Mouse (Mus musculus) liver, embryonic 15.5 days (tissue): ENCODE data around the gene Fam240a. TPM values are rescaled to one million over a fixed set of nuclear protein-coding genes. Genes with fewer than 3 reads are reported as not detected.

Experiments
- ATAC-seq: fragments of 200-750 bp; cut with Nextera tagmentation; 2 replicates; pipeline ENCODE4 v1.8.0; 2017; ENCODE audit warnings: moderate number of reproducible peaks, mild to moderate bottlenecking, moderate library complexity; ENCODE audit not compliant: insufficient read depth
- H3K27ac ChIP-seq: fragments of 300-500 bp; sonication (generic); replicated peaks from 2 replicates; pipeline ENCODE4 v1.5.1; 2015; ENCODE audit warnings: mild to moderate bottlenecking, inconsistent platforms
- H3K27me3 ChIP-seq: fragments of 300-500 bp; sonication (generic); 2 replicates; pipeline ENCODE4 v1.6.1; 2015; ENCODE audit warnings: mild to moderate bottlenecking, inconsistent platforms
- H3K36me3 ChIP-seq: fragments of 300-500 bp; sonication (generic); replicated peaks from 2 replicates; pipeline ENCODE4 v1.6.1; 2015; ENCODE audit warnings: moderate library complexity, mild to moderate bottlenecking, inconsistent platforms
- H3K4me1 ChIP-seq: fragments of 300-500 bp; sonication (generic); replicated peaks from 2 replicates; pipeline ENCODE4 v1.6.1; 2015; ENCODE audit warnings: inconsistent platforms
- H3K4me2 ChIP-seq: fragments of 300-500 bp; sonication (generic); 2 replicates; pipeline ENCODE4 v1.6.1; 2015; ENCODE audit warnings: moderate library complexity, mild to moderate bottlenecking, inconsistent platforms
- H3K4me3 ChIP-seq: fragments of 300-500 bp; sonication (generic); replicated peaks from 2 replicates; pipeline ENCODE4 v1.5.1; 2015; ENCODE audit warnings: mild to moderate bottlenecking, inconsistent platforms
- H3K9ac ChIP-seq: fragments of 300-500 bp; sonication (generic); 2 replicates; pipeline ENCODE4 v1.6.1; 2015; ENCODE audit warnings: moderate library complexity, mild to moderate bottlenecking, inconsistent platforms
- H3K9me3 ChIP-seq: fragments of 300-500 bp; sonication (generic); replicated peaks from 2 replicates; pipeline ENCODE4 v1.6.1; 2016; ENCODE audit warnings: inconsistent platforms
- WGBS: fragments of 180-500 bp; shearing (Covaris S2); methylation state at CpG from one replicate; pipeline ENCODE4 v1.1.7; 2015; ENCODE audit warnings: mixed read lengths; ENCODE audit not compliant: insufficient replicate concordance; 5-methylcytosine and 5-hydroxymethylcytosine counted together
- polyA plus RNA-seq: library from polyadenylated mRNA; unstranded; fragments of >200 nt; fragmentation: Nextera tagmentation; extraction: Ambion mirVana; gene quantifications from 2 replicates; pipeline ENCODE4 v1.2.1, GENCODE M21; 2015

Gene Fam240a
- polyA plus RNA-seq, 1 experiment from 2014 or later: not detected

DNA sequence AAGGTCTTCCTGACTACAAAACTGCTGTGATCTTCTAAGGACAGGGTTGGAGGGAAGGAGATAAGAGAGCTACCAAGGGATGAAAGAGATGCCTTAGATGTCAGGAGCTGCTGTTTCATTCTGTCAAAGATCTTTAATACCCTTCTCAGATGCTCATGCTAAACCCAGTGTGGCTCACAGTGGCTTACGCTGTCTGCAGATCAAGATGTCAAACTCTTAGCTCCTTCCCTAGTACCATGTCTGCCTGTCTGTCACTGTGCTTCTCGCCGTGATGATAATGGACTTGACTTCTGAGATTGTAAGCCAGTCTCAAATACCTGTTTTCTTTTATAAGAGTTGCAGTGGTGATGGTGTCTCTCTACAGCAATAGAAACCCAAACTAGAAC is 8.0 kb downstream of the Fam240a start:
- H3K9ac ChIP-seq: no peak overlapping the region
- 86% methylated on average over 3 of the region's 3 CpGs for WGBS
- no peak for ATAC-seq

DNA sequence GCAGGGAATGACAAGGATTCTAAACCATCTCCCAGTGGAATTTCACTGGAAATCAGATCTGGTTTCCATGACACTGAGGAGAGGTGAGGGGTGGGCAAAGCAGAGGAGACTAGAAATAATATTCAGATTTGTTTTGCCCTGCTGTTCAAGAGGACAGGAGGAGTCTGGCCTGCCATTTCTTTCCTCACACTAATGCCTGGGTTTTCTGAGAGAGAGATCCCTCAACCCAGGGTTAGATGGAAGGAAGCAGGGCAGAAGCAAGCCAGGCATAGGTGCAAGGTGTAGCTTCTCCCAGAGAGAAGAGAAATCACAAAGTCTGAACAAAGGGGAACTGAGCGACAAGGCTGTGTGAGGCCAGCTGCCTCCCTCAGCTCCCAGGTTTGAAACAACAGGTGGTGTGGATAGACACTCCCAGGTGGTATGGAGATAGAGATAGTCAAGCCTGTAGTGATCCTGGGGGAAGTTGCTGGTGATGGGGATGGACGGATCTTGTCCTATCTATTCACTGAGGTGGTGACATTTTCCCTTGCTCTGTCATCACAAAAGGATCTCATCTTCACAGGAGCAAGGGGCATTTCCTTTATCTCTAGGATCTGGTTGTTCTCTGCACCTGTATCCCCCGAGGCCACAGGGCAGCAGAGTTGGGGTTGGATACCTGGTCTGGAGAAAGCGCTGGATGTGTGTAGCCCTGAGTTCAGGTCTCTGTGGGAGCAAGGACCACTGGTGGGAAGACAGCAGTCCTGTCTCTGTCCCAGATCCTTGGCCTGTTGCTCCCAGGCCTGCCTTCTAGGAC is 8.6 kb downstream of the Fam240a start:
- Histone ChIP-seq H3K4me2 (no peak overlapping the region), H3K36me3 (no peaks in the 10 kb centered on the region), H3K9me3 (no peaks in the 10 kb centered on the region), H3K9ac (no peak overlapping the region), H3K27me3 (no peaks in the 10 kb centered on the region), H3K4me3 (no peak overlapping the region), H3K4me1 (no peaks in the 10 kb centered on the region), H3K27ac (no peak overlapping the region)
- WGBS: 57% methylated on average over 4 of the region's 4 CpGs
- ATAC-seq: no peak

More for the DNA sequence above, 8.0 kb downstream of the Fam240a start:
- Histone ChIP-seq H3K27me3 (no peaks in the 10 kb centered on the region), H3K4me3 (no peak overlapping the region), H3K4me1 (no peaks in the 10 kb centered on the region), H3K27ac (no peak overlapping the region), H3K9me3 (no peaks in the 10 kb centered on the region), H3K36me3 (no peaks in the 10 kb centered on the region), H3K4me2 (no peak overlapping the region)

- Histone ChIP-seq H3K4me3 (no peak overlapping the region), H3K9ac (no peak overlapping the region), H3K9me3 (no peaks in the 10 kb centered on the region), H3K4me2 (no peak overlapping the region), H3K36me3 (no peaks in the 10 kb centered on the region), H3K27me3 (no peaks in the 10 kb centered on the region), H3K4me1 (no peaks in the 10 kb centered on the region), H3K27ac (no peak overlapping the region)
- no peak for ATAC-seq
- WGBS: 75% methylated on average over 11 of the region's 11 CpGs
These were observed 9.3 kb downstream of the Fam240a start for GRCm38 (mm10) chr9:110907201-110907837.

- Histone ChIP-seq H3K4me2 (no peak overlapping the region), H3K27me3 (no peaks in the 10 kb centered on the region), H3K4me3 (no peak overlapping the region), H3K36me3 (no peaks in the 10 kb centered on the region), H3K4me1 (no peaks in the 10 kb centered on the region), H3K9me3 (no peaks in the 10 kb centered on the region), H3K9ac (no peak overlapping the region), H3K27ac (no peak overlapping the region)
- no peak for ATAC-seq
- WGBS: 68% methylated on average over 4 of the region's 4 CpGs
These were observed 14.4 kb downstream of the Fam240a start for GRCm38 (mm10) chr9:110902271-110902670.

- Histone ChIP-seq H3K9me3 (no peaks in the 10 kb centered on the region), H3K27ac (no peak overlapping the region), H3K4me1 (no peaks in the 10 kb centered on the region), H3K27me3 (no peaks in the 10 kb centered on the region), H3K36me3 (no peaks in the 10 kb centered on the region), H3K4me2 (no peak overlapping the region), H3K9ac (no peak overlapping the region), H3K4me3 (no peak overlapping the region)
- 63% methylated on average over 6 of the region's 6 CpGs for WGBS
- no peak for ATAC-seq
These were observed 15.5 kb downstream of the Fam240a start for GRCm38 (mm10) chr9:110901204-110901603.

- 61% methylated on average over 10 of the region's 10 CpGs for WGBS
- Histone ChIP-seq H3K27me3 (no peaks in the 10 kb centered on the region), H3K4me3 (no peak overlapping the region), H3K9ac (no peak overlapping the region), H3K9me3 (no peaks in the 10 kb centered on the region), H3K4me2 (no peak overlapping the region), H3K36me3 (no peaks in the 10 kb centered on the region), H3K27ac (no peak overlapping the region), H3K4me1 (peaks cover 2% of the 10 kb centered on the region; the same call in 1 of the 2 replicates)
- ATAC-seq: no peak
These were observed 17.1 kb downstream of the Fam240a start for GRCm38 (mm10) chr9:110899451-110900008.

DNA sequence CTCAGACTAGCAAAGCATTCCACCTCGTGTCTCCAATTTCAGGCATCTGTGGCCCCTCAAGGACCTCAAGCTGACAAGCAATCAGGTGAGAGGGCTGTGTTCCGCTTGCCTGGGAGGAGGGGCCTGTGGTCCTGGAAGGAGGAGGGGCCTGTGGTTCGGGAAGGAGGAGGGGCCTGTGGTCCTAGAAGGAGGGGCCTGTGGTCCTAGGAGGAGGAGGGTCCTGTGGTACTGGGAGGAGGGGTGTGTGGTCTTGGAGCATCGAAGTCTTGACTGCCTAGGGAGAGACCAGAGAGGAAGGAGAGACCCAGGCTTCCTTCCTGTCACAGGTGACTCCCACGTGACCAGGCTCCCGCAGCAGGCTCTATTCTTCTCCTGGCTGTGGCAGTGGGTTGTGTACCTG is 20.1 kb downstream of the Fam240a start:
- Histone ChIP-seq H3K36me3 (no peaks in the 10 kb centered on the region), H3K4me1 (peaks cover 11% of the 10 kb centered on the region), H3K27ac (no peak overlapping the region), H3K4me3 (no peak overlapping the region), H3K9me3 (no peaks in the 10 kb centered on the region), H3K27me3 (no peaks in the 10 kb centered on the region), H3K4me2 (no peak overlapping the region), H3K9ac (no peak overlapping the region)
- WGBS: 12% methylated on average over 6 of the region's 6 CpGs
- ATAC-seq: no peak

GRCm38 (mm10) chr9:110895994-110896393 is 20.7 kb downstream of the Fam240a start:
- no peaks in the 10 kb centered on the region for H3K9me3 ChIP-seq
- no peak for ATAC-seq
- no peak overlapping the region for H3K27ac ChIP-seq
- H3K9ac ChIP-seq: no peak overlapping the region
- no peaks in the 10 kb centered on the region for H3K27me3 ChIP-seq
- no peaks in the 10 kb centered on the region for H3K36me3 ChIP-seq
- 41% methylated on average over 7 of the region's 7 CpGs for WGBS
- H3K4me2 ChIP-seq: no peak overlapping the region
- H3K4me3 ChIP-seq: no peak overlapping the region
- peaks cover 17% of the 10 kb centered on the region for H3K4me1 ChIP-seq

GRCm38 (mm10) chr9:110895507-110895906 is 21.2 kb downstream of the Fam240a start:
- no peak for ATAC-seq
- Histone ChIP-seq H3K4me2 (no peak overlapping the region), H3K27me3 (no peaks in the 10 kb centered on the region), H3K36me3 (no peaks in the 10 kb centered on the region), H3K4me1 (peaks cover 22% of the 10 kb centered on the region), H3K9me3 (no peaks in the 10 kb centered on the region), H3K27ac (no peak overlapping the region), H3K9ac (no peak overlapping the region), H3K4me3 (no peak overlapping the region)
- WGBS: 44% methylated on average over 5 of the region's 5 CpGs

DNA sequence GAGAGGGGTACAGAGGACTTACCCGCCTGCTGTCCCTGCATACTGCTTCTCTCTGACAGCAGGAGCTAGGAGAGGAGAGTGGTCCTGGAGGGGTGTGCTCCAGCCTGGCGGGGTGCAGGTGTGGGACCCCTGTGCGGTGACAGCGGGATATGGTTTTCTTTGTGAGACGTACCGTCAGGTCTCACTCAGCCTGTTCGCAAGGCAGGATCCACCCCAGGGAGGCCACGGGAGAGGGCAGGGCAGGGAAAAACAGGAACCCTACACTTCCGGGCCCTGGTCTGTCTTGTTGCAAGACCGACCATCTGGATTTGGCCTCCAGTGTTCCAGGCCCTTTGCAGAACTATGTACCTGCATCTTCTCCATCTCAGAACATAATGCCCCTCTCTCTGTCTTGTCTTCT is 23.2 kb downstream of the Fam240a start:
- Histone ChIP-seq H3K36me3 (no peaks in the 10 kb centered on the region), H3K4me2 (peak overlapping the region; percentile 13; the same call in 1 of the 2 replicates), H3K27ac (no peak overlapping the region), H3K4me1 (peaks cover 35% of the 10 kb centered on the region), H3K4me3 (no peak overlapping the region), H3K27me3 (no peaks in the 10 kb centered on the region), H3K9ac (no peak overlapping the region), H3K9me3 (no peaks in the 10 kb centered on the region)
- 40% methylated on average over 10 of the region's 10 CpGs for WGBS
- no peak for ATAC-seq

DNA sequence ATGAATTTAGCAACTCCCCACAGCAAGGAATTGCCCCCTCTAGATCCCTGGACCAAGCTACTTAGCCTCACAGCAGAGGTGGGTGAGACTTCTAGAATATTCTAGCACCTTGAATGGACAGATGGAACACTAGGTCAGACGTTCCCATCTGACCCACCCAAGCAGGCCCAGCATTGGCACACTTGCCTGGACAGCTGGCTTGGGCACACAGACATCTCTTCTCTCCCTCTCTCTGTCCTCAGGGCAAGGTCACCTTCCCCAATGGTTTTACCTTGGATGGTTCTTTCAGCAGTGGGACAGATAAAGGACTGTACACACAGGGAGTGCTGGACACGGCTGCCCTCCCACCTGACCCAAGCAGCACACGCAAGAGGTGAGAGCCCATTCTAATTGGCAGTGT is 24.1 kb downstream of the Fam240a start:
- H3K4me2 ChIP-seq: no peak overlapping the region
- H3K27me3 ChIP-seq: no peaks in the 10 kb centered on the region
- no peak overlapping the region for H3K27ac ChIP-seq
- H3K4me1 ChIP-seq: peaks cover 41% of the 10 kb centered on the region
- ATAC-seq: no peak
- H3K4me3 ChIP-seq: no peak overlapping the region
- H3K36me3 ChIP-seq: no peaks in the 10 kb centered on the region
- no peaks in the 10 kb centered on the region for H3K9me3 ChIP-seq
- WGBS: 59% methylated on average over 3 of the region's 3 CpGs
- H3K9ac ChIP-seq: no peak overlapping the region
